Mouse (Mus musculus) hindbrain, embryonic 14.5 days (tissue): Measurements from ENCODE around the gene Tmem41a. TPM values are rescaled to one million over a fixed set of nuclear protein-coding genes. Genes with fewer than 3 reads are reported as not detected.
"Not testable (repeated sequence)": the region's sequence is repeated elsewhere in the genome, so short reads cannot be mapped to it uniquely, and the experiment has no call there.

Experiments
- ATAC-seq: fragments of 200-750 bp; cut with Nextera tagmentation; 2 replicates; pipeline ENCODE4 v1.8.0; 2017; ENCODE audit warnings: moderate number of reproducible peaks, mild to moderate bottlenecking, moderate TSS enrichment, moderate library complexity; ENCODE audit not compliant: low FRiP score
- DNase-seq: peaks from one replicate; pipeline ENCODE4 v3.0.0-alpha.2; 2015; ENCODE audit warnings: low spot score
- H3K27ac ChIP-seq: fragments of 300-500 bp; sonication (generic); 2 replicates; pipeline ENCODE4 v1.5.1; 2014; ENCODE audit warnings: mild to moderate bottlenecking, moderate library complexity
- H3K27me3 ChIP-seq: fragments of 300-500 bp; sonication (generic); 2 replicates; pipeline ENCODE4 v1.6.1; 2014; ENCODE audit warnings: mild to moderate bottlenecking, low read length, mixed read lengths; ENCODE audit not compliant: control insufficient read depth, insufficient read depth
- H3K36me3 ChIP-seq: fragments of 300-500 bp; sonication (generic); replicated peaks from 2 replicates; pipeline ENCODE4 v1.6.1; 2014; ENCODE audit not compliant: control insufficient read depth, insufficient read depth
- H3K4me1 ChIP-seq: fragments of 300-500 bp; sonication (generic); replicated peaks from 2 replicates; pipeline ENCODE4 v1.6.1; 2014; ENCODE audit warnings: antibody characterized with exemption, low read length, mixed read lengths; ENCODE audit not compliant: control insufficient read depth, insufficient read depth
- H3K4me2 ChIP-seq: fragments of 300-500 bp; sonication (generic); replicated peaks from 2 replicates; pipeline ENCODE4 v1.6.1; 2014; ENCODE audit warnings: mild to moderate bottlenecking, moderate library complexity
- H3K4me3 ChIP-seq: fragments of 300-500 bp; sonication (generic); replicated peaks from 2 replicates; pipeline ENCODE4 v1.5.1; 2014; ENCODE audit warnings: mild to moderate bottlenecking, low read length
- H3K9ac ChIP-seq: fragments of 300-500 bp; sonication (generic); 2 replicates; pipeline ENCODE4 v1.6.1; 2014
- H3K9me3 ChIP-seq: fragments of 300-500 bp; sonication (generic); 2 replicates; pipeline ENCODE4 v1.6.1; 2016; ENCODE audit warnings: low read length; ENCODE audit not compliant: control insufficient read depth
- WGBS: fragments of 180-500 bp; shearing (Covaris S2); extraction: QIAGEN DNeasy Blood & Tissue Kit; methylation state at CpG from one replicate; pipeline ENCODE4 v1.1.7; 2014; 5-methylcytosine and 5-hydroxymethylcytosine counted together
- polyA plus RNA-seq: library from polyadenylated mRNA; unstranded; fragments of >200 nt; fragmentation: Nextera tagmentation; extraction: Ambion mirVana; gene quantifications from 2 replicates; pipeline ENCODE4 v1.2.1, GENCODE M21; 2014

Gene Tmem41a
- polyA plus RNA-seq, 1 experiment from 2014 or later, result 50.5 TPM

- Histone ChIP-seq H3K9me3 (no peaks in the 10 kb centered on the region), H3K9ac (no peak overlapping the region)
- no peak for DNase-seq
These were observed 34.0 kb downstream of the Tmem41a start for GRCm38 (mm10) chr16:21913347-21913746.

GRCm38 (mm10) chr16:21908906-21909305 lies 38.4 kb downstream of the Tmem41a start:
- 38% methylated on average over 6 of the region's 8 CpGs for WGBS
- H3K9me3 ChIP-seq, DNase-seq, H3K4me3 ChIP-seq, H3K9ac ChIP-seq, H3K4me2 ChIP-seq, H3K27me3 ChIP-seq, ATAC-seq, H3K4me1 ChIP-seq, H3K27ac ChIP-seq: not testable (repeated sequence)
- H3K36me3 ChIP-seq, result peaks cover 85% of the 10 kb centered on the region

More at GRCm38 (mm10) chr16:21913347-21913746, 34.0 kb downstream of the Tmem41a start:
- no peak overlapping the region for H3K27ac ChIP-seq
- H3K36me3 ChIP-seq, result peaks cover 87% of the 10 kb centered on the region
- no peak overlapping the region for H3K4me3 ChIP-seq
- H3K4me2 ChIP-seq, result no peak overlapping the region
- ATAC-seq, result no peak
- H3K4me1 ChIP-seq, result no peaks in the 10 kb centered on the region
- no peaks in the 10 kb centered on the region for H3K27me3 ChIP-seq
- 89% methylated on average over 6 of the region's 6 CpGs for WGBS

- H3K4me2 ChIP-seq, result no peak overlapping the region
- peaks cover 72% of the 10 kb centered on the region for H3K36me3 ChIP-seq
- no peaks in the 10 kb centered on the region for H3K27me3 ChIP-seq
- no peaks in the 10 kb centered on the region for H3K4me1 ChIP-seq
- 91% methylated on average over 6 of the region's 6 CpGs for WGBS
- H3K4me3 ChIP-seq, result no peak overlapping the region
- DNase-seq (no peak), ATAC-seq (no peak)
- no peak overlapping the region for H3K9ac ChIP-seq
- H3K27ac ChIP-seq, result no peak overlapping the region
- no peaks in the 10 kb centered on the region for H3K9me3 ChIP-seq
These were observed 40.5 kb downstream of the Tmem41a start for GRCm38 (mm10) chr16:21906902-21907301.

GRCm38 (mm10) chr16:21905996-21906395 lies 41.4 kb downstream of the Tmem41a start:
- Histone ChIP-seq H3K4me2 (no peak overlapping the region), H3K27ac (no peak overlapping the region), H3K27me3 (no peaks in the 10 kb centered on the region), H3K4me1 (no peaks in the 10 kb centered on the region), H3K9me3 (no peaks in the 10 kb centered on the region), H3K36me3 (peaks cover 63% of the 10 kb centered on the region), H3K4me3 (no peak overlapping the region), H3K9ac (no peak overlapping the region)
- DNase-seq (no peak), ATAC-seq (no peak)
- 95% methylated on average over 7 of the region's 7 CpGs for WGBS

- no peak for DNase-seq
- Histone ChIP-seq H3K4me2 (no peak overlapping the region), H3K4me3 (no peak overlapping the region), H3K4me1 (no peaks in the 10 kb centered on the region), H3K9ac (no peak overlapping the region), H3K27ac (no peak overlapping the region), H3K36me3 (peaks cover 54% of the 10 kb centered on the region), H3K9me3 (no peaks in the 10 kb centered on the region), H3K27me3 (no peaks in the 10 kb centered on the region)
- 88% methylated on average over 10 of the region's 10 CpGs for WGBS
- no peak for ATAC-seq
These were observed 42.7 kb downstream of the Tmem41a start for GRCm38 (mm10) chr16:21904636-21905035.

- DNase-seq (no peak), ATAC-seq (no peak)
- no peaks in the 10 kb centered on the region for H3K9me3 ChIP-seq
- H3K27me3 ChIP-seq, result no peaks in the 10 kb centered on the region
- H3K9ac ChIP-seq, result no peak overlapping the region
- no peak overlapping the region for H3K4me3 ChIP-seq
- 77% methylated on average over 5 of the region's 5 CpGs for WGBS
- no peak overlapping the region for H3K4me2 ChIP-seq
- no peak overlapping the region for H3K27ac ChIP-seq
- H3K36me3 ChIP-seq, result peaks cover 35% of the 10 kb centered on the region
- H3K4me1 ChIP-seq, result no peaks in the 10 kb centered on the region
These were observed 46.1 kb downstream of the Tmem41a start for GRCm38 (mm10) chr16:21901286-21901685.

GRCm38 (mm10) chr16:21893890-21894289 lies 53.5 kb downstream of the Tmem41a start:
- no peak overlapping the region for H3K9ac ChIP-seq
- no peak overlapping the region for H3K4me3 ChIP-seq
- no peaks in the 10 kb centered on the region for H3K27me3 ChIP-seq
- 93% methylated on average over 6 of the region's 6 CpGs for WGBS
- DNase-seq (no peak), ATAC-seq (no peak)
- peaks cover 20% of the 10 kb centered on the region for H3K36me3 ChIP-seq
- no peak overlapping the region for H3K27ac ChIP-seq
- no peaks in the 10 kb centered on the region for H3K4me1 ChIP-seq
- no peaks in the 10 kb centered on the region for H3K9me3 ChIP-seq
- no peak overlapping the region for H3K4me2 ChIP-seq

GRCm38 (mm10) chr16:21887601-21888000 lies 59.8 kb downstream of the Tmem41a start:
- H3K9me3 ChIP-seq, result no peaks in the 10 kb centered on the region
- H3K27me3 ChIP-seq, result no peaks in the 10 kb centered on the region
- H3K9ac ChIP-seq, result no peak overlapping the region
- H3K27ac ChIP-seq, result no peak overlapping the region
- ATAC-seq (no peak), DNase-seq (no peak)
- WGBS, result 93% methylated on average over 2 of the region's 2 CpGs
- peaks cover 6% of the 10 kb centered on the region; the same call in 1 of the 2 replicates for H3K36me3 ChIP-seq
- no peak overlapping the region for H3K4me3 ChIP-seq
- no peaks in the 10 kb centered on the region for H3K4me1 ChIP-seq
- no peak overlapping the region for H3K4me2 ChIP-seq
